Mouse (Mus musculus): ENCODE results near the gene Dgki.

DNA sequence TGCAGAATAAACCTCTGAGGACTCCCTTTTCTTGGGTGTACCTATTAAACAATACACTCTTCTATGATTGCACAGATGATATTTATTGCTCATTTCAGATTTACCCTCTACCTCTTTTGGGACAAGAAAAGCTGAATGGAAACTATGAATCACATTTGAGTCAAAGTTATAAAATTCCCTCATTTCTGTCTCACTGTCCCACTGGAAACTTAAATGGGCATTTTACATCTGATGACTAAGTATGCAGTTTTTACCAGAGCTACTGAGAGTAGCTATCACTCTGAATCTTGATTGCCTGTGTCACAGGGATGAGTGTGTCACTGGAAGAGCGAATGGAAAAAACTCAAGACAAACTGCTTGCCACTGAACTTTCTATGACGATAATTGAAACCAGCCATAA lies 467.8 kb downstream of the Dgki start:
- TF ChIP-seq CTCF (IDR thresholded peaks at IDR 0.05; ENCODE audit: low read depth, low read length) (no peak), POLR2A (IDR thresholded peaks at IDR 0.05; ENCODE audit: borderline replicate concordance, low read depth, low read length) (no peak)
